29 mouse cellular contexts compared by ENCODE assay signal in the genomic region with DNA sequence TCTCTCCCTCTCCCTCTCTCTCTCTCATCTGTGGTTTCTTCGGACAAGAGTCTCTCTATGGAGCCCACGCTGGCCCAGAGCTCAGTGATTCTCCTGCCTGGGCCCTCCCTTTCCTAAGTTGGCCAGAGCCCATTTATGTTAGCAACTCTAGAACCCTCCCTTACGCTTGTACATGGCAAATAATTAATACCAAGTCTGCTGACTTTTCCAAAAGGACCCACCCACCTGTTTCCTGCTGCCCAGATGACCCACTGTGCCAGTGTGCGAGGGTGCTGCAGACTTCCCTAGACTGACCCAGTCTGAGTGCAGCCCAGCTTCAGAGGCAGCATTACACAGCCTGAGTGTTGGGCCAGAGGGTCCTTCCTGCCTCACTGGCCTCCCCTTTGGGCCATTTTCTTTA. TPM values are rescaled to one million over a fixed set of nuclear protein-coding genes. Genes with fewer than 3 reads are reported as not detected.
DNase-seq lines count a peak whose midpoint lies in the region; ATAC-seq lines count a peak whose summit lies in the region.
"Had no signal": no experiment of that assay in that cellular context is flagged by ENCODE, and none has a peak within 500 bp of the region (broad histone marks: within the 10 kb centered on the region; RNA-seq: fewer than 3 reads in every experiment).

No protein-coding gene starts in this region.

- H3K27me3 ChIP-seq in kidney, embryonic 14.5 days (ENCODE audit: control insufficient read depth, insufficient read depth, low read length): no peaks in the 10 kb centered on the region
- no peaks in the 10 kb centered on the region for H3K27me3 ChIP-seq in midbrain, embryonic 11.5 days (ENCODE audit: control insufficient read depth, insufficient read depth, low read length)
- H3K27me3 ChIP-seq in midbrain, embryonic 15.5 days (replicated peaks): no peaks in the 10 kb centered on the region
- H3K27me3 ChIP-seq: embryonic facial prominence, embryonic 12.5 days; embryonic facial prominence, embryonic 15.5 days; hindbrain, embryonic 12.5 days had no signal

- H3K9ac ChIP-seq in kidney, embryonic 14.5 days (ENCODE audit: low read depth, low read length): no peak overlapping the region
- no peak overlapping the region for H3K9ac ChIP-seq in midbrain, embryonic 11.5 days (ENCODE audit: low read length)
- H3K9ac ChIP-seq in midbrain, embryonic 15.5 days: no peak overlapping the region
- H3K9ac ChIP-seq: embryonic facial prominence, embryonic 12.5 days; embryonic facial prominence, embryonic 15.5 days; forebrain, postnatal 0 days; hindbrain, embryonic 12.5 days had no signal

- peaks cover 98% of the 10 kb centered on the region for H3K36me3 ChIP-seq in kidney, embryonic 14.5 days (ENCODE audit: control insufficient read depth, insufficient read depth, low read length)
- peaks cover 83% of the 10 kb centered on the region for H3K36me3 ChIP-seq in midbrain, embryonic 11.5 days (ENCODE audit: control insufficient read depth, insufficient read depth, low read length)
- H3K36me3 ChIP-seq in midbrain, embryonic 15.5 days (replicated peaks): peaks cover 92% of the 10 kb centered on the region

- no peaks in the 10 kb centered on the region for H3K4me1 ChIP-seq in kidney, embryonic 14.5 days (ENCODE audit: control insufficient read depth, insufficient read depth, low read length)
- no peaks in the 10 kb centered on the region for H3K4me1 ChIP-seq in midbrain, embryonic 11.5 days (ENCODE audit: control insufficient read depth, insufficient read depth, low read length)
- no peaks in the 10 kb centered on the region for H3K4me1 ChIP-seq in midbrain, embryonic 15.5 days
- H3K4me1 ChIP-seq: embryonic facial prominence, embryonic 12.5 days; embryonic facial prominence, embryonic 15.5 days; hindbrain, embryonic 12.5 days had no signal

- DNase-seq in kidney, adult 8-10 months: peak; percentile 29 to 54
- DNase-seq in midbrain, embryonic 11.5 days (ENCODE audit: low spot score, missing footprints): peak; percentile 53
- DNase-seq in kidney, postnatal 36 days: peak; percentile 43 to 66
- DNase-seq in left cerebral cortex, adult 18-20 months (ENCODE audit: low spot score in 2 of 2): no peak
- DNase-seq: adrenal gland, adult 2 months; adrenal gland, postnatal 14 days; cerebellum, adult 11 months; cerebellum, adult 2 months; cerebellum, adult 9-11 months; cerebellum, postnatal 25 days; forebrain, postnatal 0 days; gastrocnemius, adult 2 months; gastrocnemius, postnatal 14 days; heart, adult 11 months had no signal

- no peak for ATAC-seq in kidney, embryonic 14.5 days (ENCODE audit: low FRiP score, low TSS enrichment)
- ATAC-seq in midbrain, embryonic 11.5 days (ENCODE audit: low FRiP score): no peak
- no peak for ATAC-seq in midbrain, embryonic 15.5 days (replicated peaks)
- ATAC-seq: CD4-positive, CD25-positive, alpha-beta regulatory T cell, adult 4 months; forebrain, embryonic 14.5 days; forebrain, postnatal 0 days had no signal

- no peak overlapping the region for H3K4me3 ChIP-seq in kidney, embryonic 14.5 days (ENCODE audit: low read length)
- H3K4me3 ChIP-seq in midbrain, embryonic 11.5 days (ENCODE audit: low read depth, low read length): no peak overlapping the region
- no peak overlapping the region for H3K4me3 ChIP-seq in midbrain, embryonic 15.5 days
- H3K4me3 ChIP-seq: embryonic facial prominence, embryonic 12.5 days; embryonic facial prominence, embryonic 15.5 days; gastrocnemius, adult 2 months; hindbrain, embryonic 12.5 days had no signal

- H3K9me3 ChIP-seq in kidney, embryonic 14.5 days (ENCODE audit: control insufficient read depth, low read length): no peaks in the 10 kb centered on the region
- H3K9me3 ChIP-seq in midbrain, embryonic 11.5 days (ENCODE audit: control insufficient read depth, low read length): no peaks in the 10 kb centered on the region
- no peaks in the 10 kb centered on the region for H3K9me3 ChIP-seq in midbrain, embryonic 15.5 days
- H3K9me3 ChIP-seq: embryonic facial prominence, embryonic 12.5 days; embryonic facial prominence, embryonic 15.5 days; hindbrain, embryonic 12.5 days had no signal

- 93% methylated on average over 4 of the region's 4 CpGs for WGBS in kidney, embryonic 14.5 days
- WGBS in midbrain, embryonic 11.5 days: 93% methylated on average over 4 of the region's 4 CpGs
- WGBS in midbrain, embryonic 15.5 days: 91% methylated on average over 4 of the region's 4 CpGs

- no peak overlapping the region for H3K4me2 ChIP-seq in kidney, embryonic 14.5 days (replicated peaks; ENCODE audit: low read depth, low read length)
- no peak overlapping the region for H3K4me2 ChIP-seq in midbrain, embryonic 11.5 days
- no peak overlapping the region for H3K4me2 ChIP-seq in midbrain, embryonic 15.5 days
- H3K4me2 ChIP-seq: embryonic facial prominence, embryonic 12.5 days; embryonic facial prominence, embryonic 15.5 days; heart, embryonic 11.5 days; hindbrain, embryonic 12.5 days had no signal

- H3K27ac ChIP-seq in kidney, embryonic 14.5 days (ENCODE audit: low read depth, low read length): no peak overlapping the region
- H3K27ac ChIP-seq in midbrain, embryonic 11.5 days (ENCODE audit: low read depth, low read length): no peak overlapping the region
- no peak overlapping the region for H3K27ac ChIP-seq in midbrain, embryonic 15.5 days
- H3K27ac ChIP-seq: embryonic facial prominence, embryonic 12.5 days; embryonic facial prominence, embryonic 15.5 days; gastrocnemius, adult 2 months; hindbrain, embryonic 12.5 days had no signal

RNA-seq across cellular contexts. Expression of gene Nppa, which starts 11.7 kb away (rescaled TPM):
- polyA plus RNA-seq in kidney, embryonic 14.5 days (2014; fragmentation: Nextera tagmentation; extraction: Ambion mirVana): 0.45 TPM in 1 of 2 replicates, not detected in the other
- polyA plus RNA-seq in midbrain, embryonic 11.5 days (2014; fragmentation: Nextera tagmentation; extraction: Ambion mirVana): 0.51 and 0.68 TPM in 2 replicates
- 3.6 and 6.4 TPM in 2 replicates for polyA plus RNA-seq in midbrain, embryonic 15.5 days (2015; fragmentation: Nextera tagmentation; extraction: Ambion mirVana)
- total RNA-seq in left cerebral cortex, adult 18-20 months (2021): under 1 TPM in 1 of 2 experiments, not detected in 1; 0.40 TPM
- total RNA-seq: adrenal gland, adult 2 months; adrenal gland, postnatal 14 days; adrenal gland, postnatal 4 days; common myeloid progenitor, adult 5-6 weeks; forebrain, postnatal 0 days; gastrocnemius, adult 2 months; gastrocnemius, postnatal 14 days; gastrocnemius, postnatal 4 days; hematopoietic stem cell, adult 5-6 weeks; MEL had no signal
- polyA plus RNA-seq: adrenal gland, adult 2 months; C2C12; CD4-positive, CD25-positive, alpha-beta regulatory T cell, adult 4 months; cerebellum, adult 2 months had no signal

RNA-seq across cellular contexts. Expression of gene Clcn6, which starts 26.4 kb away (rescaled TPM):
- polyA plus RNA-seq in kidney, embryonic 14.5 days (2014; fragmentation: Nextera tagmentation; extraction: Ambion mirVana): 4.0 and 6.0 TPM in 2 replicates
- 19.2 and 20.2 TPM in 2 replicates for polyA plus RNA-seq in midbrain, embryonic 11.5 days (2014; fragmentation: Nextera tagmentation; extraction: Ambion mirVana)
- 36.2 and 38.0 TPM in 2 replicates for polyA plus RNA-seq in midbrain, embryonic 15.5 days (2015; fragmentation: Nextera tagmentation; extraction: Ambion mirVana)
- total RNA-seq in left cerebral cortex, adult 18-20 months (2021): 10 to 100 TPM; 93.9 to 94.5 TPM

RNA-seq across cellular contexts. Expression of gene Nppb, which starts 26.6 kb away (rescaled TPM):
- not detected in 2 replicates for polyA plus RNA-seq in kidney, embryonic 14.5 days (2014; fragmentation: Nextera tagmentation; extraction: Ambion mirVana)
- 0.23 and 0.29 TPM in 2 replicates for polyA plus RNA-seq in midbrain, embryonic 11.5 days (2014; fragmentation: Nextera tagmentation; extraction: Ambion mirVana)
- polyA plus RNA-seq in midbrain, embryonic 15.5 days (2015; fragmentation: Nextera tagmentation; extraction: Ambion mirVana): not detected in 2 replicates
- not detected for total RNA-seq in left cerebral cortex, adult 18-20 months (2021)
- total RNA-seq: adrenal gland, postnatal 14 days; common myeloid progenitor, adult 5-6 weeks; forebrain, postnatal 0 days; gastrocnemius, adult 2 months; gastrocnemius, postnatal 14 days; gastrocnemius, postnatal 4 days; hematopoietic stem cell, adult 5-6 weeks; MEL had no signal
- polyA plus RNA-seq: adrenal gland, adult 2 months; CD4-positive, CD25-positive, alpha-beta regulatory T cell, adult 4 months; embryonic facial prominence, embryonic 12.5 days; forebrain, embryonic 11.5 days; forebrain, embryonic 14.5 days had no signal

RNA-seq across cellular contexts. Expression of gene Mthfr, which starts 26.7 kb away (rescaled TPM):
- polyA plus RNA-seq in kidney, embryonic 14.5 days (2014; fragmentation: Nextera tagmentation; extraction: Ambion mirVana): 11.8 and 19.7 TPM in 2 replicates
- polyA plus RNA-seq in midbrain, embryonic 11.5 days (2014; fragmentation: Nextera tagmentation; extraction: Ambion mirVana): 17.8 and 18.9 TPM in 2 replicates
- polyA plus RNA-seq in midbrain, embryonic 15.5 days (2015; fragmentation: Nextera tagmentation; extraction: Ambion mirVana): 23.2 and 24.8 TPM in 2 replicates
- total RNA-seq in left cerebral cortex, adult 18-20 months (2021): 10 to 100 TPM; 29.3 to 34.3 TPM

Comparison
In these comparisons a context has a peak if more than half of its experiments do, and no peak if none do; other contexts are left out.
1. DNase-seq: peak in kidney, adult 8-10 months (2 of 2), midbrain, embryonic 11.5 days (single experiment) and kidney, postnatal 36 days (2 of 2); none in left cerebral cortex, adult 18-20 months (0 of 2).